Mouse (Mus musculus) megakaryocyte, adult 5-6 weeks (primary cell): ENCODE data around the gene Naxd. TPM values are rescaled to one million over a fixed set of nuclear protein-coding genes. Genes with fewer than 3 reads are reported as not detected.
A peak's percentile ranks its signal among the peaks of the same experiment; 100 is the strongest.
"Not testable (repeated sequence)": the region's sequence is repeated elsewhere in the genome, so short reads cannot be mapped to it uniquely, and the experiment has no call there.

Source experiments
- ATAC-seq: 2 replicates; pipeline ENCODE4 v1.8.0; 2016; ENCODE audit warnings: mild to moderate bottlenecking, inconsistent platforms; ENCODE audit not compliant: poor library complexity, severe bottlenecking
- total RNA-seq, 2 experiments: library from RNA; stranded (forward) in 1 of 2; stranded (reverse) in 1 of 2; fragments of 153-499, 151-499 nt in 1 of 2; fragments of 221-1000, 200-1000 nt in 1 of 2; gene quantifications; 2 replicates each; pipeline versions ENCODE4 v1.2.3 to v1.2.4; 2015 to 2017

Naxd gene
- 39.8 and 53.9 TPM in 2 replicates for total RNA-seq (2015)
- total RNA-seq (2017) = 45.7 and 58.1 TPM in 2 replicates

DNA sequence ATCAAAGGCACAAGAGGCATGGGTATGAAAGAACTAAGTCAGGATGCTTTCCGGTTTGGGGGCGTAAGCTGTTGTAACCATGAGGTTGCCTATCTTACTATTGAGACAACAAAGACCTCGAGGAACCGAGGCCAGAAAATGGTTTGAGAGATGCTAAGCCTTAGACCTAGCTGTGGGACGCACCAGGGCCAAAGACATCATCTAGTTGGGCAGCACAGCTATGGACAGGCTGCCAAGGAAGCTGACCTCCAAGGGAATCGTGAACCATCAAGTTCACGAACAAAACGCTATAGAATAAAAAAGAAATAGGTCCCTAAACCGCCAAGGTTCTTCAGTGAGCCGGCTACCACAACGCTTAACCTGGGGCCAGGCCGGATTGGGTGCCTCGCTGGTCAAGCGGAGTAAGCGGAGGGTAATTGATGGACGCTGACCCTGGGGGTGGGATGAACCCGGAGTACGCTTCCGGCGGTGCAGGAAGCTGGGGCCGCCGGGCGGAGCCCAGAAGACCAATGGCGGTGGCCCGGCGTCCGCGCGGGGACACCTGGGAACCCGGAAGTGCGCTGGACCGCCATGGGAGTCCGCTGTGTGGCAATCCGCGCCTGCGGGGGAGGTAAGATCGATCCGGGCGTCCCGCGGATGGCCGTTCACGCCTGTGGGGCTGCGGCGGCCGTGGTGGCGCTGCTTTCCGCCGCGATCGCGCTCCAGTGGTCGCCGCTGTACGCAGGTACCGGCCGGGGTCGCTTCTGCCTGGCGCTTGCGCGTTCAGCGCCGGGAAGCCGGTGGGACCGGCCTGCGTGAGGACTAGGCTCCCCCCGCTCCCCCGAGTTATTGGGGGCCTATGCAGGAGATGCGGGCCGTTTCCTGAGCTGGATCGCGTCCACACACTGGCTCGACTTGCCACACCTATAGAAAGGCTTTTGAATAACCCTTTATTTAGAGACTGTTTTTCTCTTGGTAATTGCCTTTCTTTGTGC lies at the start of gene Naxd:
Gene Naxd (plus strand): TSS at position 490 of the 974 bp plus-strand sequence.
- ATAC-seq = peak; percentile 100

DNA sequence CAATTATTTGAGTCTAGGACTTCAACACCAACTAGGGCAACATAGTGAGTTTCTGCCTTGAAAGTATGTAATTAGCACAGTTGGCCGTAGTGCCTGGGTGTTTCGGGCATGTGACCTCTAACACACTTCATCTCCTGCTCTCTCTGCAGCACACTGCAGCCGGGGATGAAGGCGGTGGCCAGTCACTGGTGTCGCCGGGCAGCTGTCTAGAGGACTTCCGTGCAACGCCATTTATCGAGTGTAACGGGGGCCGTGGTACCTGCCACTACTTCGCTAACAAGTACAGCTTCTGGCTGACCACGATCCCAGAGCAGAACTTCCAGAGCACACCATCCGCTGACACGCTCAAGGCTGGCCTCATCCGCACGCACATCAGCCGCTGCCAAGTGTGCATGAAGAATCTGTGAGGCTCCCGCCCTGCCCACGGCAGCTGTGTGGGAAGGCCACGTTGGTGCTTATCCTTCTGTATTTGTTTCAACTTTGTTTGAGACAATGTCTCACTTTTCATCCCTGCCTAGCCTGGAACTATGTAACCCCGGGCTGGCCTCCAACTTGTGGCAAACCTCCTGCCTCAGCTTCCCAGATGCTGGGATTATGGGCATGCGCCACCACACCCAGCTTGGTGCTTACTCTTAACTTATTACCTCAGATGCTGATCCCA lies 49.3 kb upstream of the Naxd start:
- ATAC-seq = no peak

DNA sequence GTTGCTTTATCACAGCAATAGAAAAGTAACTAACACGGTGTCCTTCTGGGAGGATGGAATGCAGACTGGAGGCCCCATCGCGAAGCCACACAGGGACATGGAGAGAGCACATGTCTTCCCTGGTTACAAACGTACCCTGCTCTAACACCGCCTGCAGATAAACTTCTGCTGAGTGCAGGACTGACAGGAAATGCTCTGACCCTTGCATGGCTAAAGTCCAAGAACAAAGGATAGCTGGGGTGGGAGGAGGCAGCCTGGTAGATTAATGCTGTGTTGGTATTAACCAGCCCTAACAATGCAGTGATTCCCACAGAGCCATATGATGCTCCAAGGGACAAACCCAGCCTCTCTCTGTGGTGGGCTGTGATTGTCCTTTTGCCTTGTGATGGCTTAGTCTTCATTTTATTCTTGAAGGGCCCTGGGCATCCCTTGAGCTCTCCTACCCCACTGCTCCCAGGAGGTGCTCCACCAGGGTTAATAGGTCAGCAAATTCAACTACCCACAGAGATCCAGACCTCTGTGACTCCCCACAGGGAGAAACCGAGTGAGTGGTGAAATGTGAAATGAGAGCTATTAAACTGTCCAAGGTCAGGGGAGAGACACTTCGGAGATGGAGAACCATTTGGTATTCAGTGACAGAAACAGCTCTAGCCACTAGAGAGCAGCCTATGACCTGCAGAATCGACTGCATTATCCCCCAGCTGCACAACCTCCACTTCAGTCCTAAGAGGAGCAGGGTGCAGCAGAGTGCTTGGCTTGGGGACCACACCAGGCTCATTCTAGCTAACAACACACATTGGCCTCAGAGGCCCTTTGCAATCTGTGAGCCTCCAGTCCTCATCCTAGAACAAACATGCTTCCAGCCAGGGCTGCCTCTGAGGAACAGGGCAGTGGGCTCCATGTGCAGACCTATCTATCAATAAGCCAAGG lies 46.9 kb upstream of the Naxd start:
- ATAC-seq = peak; percentile 47

DNA sequence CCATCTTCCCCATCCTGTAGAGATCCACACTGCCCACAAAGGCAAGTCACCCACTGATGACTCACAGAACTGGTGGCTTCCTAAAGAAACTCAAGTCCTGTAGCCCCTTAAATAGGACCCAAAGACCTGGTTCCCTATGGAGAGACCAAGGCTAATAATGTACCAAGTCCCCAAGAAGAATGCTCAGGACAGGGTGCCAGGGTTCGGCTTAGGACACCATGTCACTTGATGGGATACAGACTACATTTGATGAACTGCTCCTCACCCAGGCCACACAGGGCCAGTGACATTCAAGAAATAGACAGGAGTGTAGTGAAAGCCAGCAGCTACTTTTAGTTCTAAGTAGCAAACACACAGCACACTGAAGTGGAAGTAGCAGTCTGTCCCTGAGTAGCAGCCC lies 45.2 kb upstream of the Naxd start:
- ATAC-seq = peak; percentile 24; the same call in 1 of the 2 replicates

DNA sequence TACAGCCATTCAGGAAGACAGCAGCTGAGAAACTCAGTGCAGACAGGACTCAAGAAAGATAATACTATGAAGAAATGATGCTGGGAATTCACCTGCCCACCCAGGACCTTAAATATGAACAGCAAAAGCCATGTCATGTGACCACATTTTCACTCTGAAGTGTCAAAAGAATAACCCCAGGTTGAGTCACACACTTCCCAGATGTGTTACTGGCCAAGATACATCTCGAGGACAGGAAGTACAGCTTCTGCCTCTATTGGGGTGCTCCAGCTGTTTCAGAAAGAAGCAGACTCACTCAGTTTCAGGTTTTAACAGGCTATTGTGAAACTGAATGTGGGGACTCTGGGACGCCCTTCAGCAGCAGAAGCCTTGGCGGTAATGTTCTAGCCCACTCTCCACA lies 44.7 kb upstream of the Naxd start:
- ATAC-seq = peak; percentile 90

DNA sequence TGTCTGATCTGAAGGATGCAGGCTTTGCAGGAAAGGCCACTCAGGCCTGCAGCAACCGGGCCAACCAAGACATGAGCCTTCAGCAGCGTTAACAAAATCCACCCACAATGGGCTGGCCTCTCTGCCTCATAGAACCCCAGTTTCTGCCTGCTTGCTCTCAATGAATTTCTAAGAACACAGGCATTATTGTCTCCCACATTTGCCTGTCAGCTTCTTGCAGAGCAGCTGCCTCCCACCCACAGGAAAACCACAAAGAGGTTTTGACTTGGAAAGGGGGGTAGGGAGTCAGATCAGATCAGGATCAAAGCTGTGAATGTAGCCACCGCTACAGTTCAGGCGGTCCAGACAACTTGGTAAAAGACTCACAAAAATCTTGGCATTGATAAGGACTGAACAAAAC lies 44.3 kb upstream of the Naxd start:
- ATAC-seq = no peak

DNA sequence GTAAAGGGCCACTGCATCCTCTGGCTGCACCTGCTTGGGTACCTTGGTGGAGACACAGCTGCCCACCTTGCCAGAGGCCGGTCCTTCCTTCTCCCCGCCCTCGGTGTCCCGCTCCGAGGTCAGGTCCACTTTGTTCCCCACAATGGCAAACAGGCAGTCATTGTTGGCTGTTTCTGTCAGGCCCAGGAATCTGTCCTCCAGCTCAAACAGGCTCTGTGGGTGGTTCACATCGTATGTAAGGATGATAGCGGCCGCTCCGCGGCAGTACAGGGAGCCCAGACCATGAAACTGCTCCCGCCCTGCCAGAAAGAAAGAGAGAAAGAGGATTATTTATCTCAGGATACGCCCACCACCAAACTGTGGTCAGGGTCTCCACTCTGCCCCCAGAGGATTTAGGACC lies 43.1 kb upstream of the Naxd start:
- ATAC-seq = no peak

DNA sequence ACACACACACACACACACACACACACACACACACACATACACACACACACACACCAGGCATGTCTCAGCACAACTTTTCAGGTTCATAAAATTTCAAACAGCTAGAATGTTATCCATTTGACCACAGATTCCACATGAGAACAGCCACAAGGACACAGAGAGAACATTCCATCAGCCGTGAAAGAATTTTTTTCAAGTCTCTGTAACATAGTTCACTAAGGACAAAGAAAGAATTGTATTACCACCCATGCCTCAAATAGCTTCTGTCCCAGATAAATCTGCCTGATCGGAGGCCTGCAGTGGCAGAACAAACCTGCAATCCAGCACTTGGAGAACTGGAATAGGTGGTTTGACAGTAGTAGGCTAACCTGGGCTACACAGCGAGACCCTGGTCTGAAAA lies 40.0 kb upstream of the Naxd start:
- no peak for ATAC-seq

DNA sequence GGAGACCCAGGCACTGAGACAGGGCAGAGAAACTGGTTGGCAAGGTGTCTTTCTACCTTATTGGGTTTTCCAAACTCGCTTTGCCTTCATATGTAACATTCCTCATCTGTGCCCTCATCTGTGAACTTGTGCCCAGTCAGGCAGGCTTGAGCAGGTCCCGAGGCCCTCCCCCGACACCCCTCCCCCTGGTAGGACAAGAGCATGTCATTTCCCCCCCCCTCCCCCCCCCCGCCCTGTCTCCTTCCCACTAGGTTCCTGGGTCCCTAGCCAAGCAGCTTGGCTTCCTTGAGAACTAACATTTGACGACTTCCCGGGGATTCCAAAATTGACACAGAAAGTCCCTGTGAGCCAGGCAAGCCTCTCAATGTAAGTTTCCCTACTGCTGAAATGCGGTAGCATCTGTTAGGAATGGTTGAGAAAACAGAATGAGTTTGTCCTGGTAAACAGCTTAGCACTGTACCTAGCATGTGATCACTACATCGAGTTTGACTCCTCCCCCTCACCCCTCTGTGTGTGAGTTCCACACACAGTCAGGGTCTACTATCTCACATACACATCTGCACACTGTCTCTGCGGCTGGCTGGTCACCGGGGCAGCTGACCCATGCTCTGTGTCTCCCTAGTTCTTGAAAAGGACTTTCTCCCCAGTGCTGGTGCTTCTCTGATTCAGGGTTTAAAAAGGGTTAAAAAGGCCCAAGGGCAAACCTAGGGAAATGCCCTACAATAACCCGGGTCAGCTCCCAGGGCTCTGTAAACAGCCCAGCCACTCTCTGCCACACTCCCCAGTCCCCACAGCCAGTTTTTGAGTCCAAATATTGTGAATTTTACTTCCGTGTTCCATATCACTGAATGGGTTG lies 39.1 kb upstream of the Naxd start:
- ATAC-seq = no peak

DNA sequence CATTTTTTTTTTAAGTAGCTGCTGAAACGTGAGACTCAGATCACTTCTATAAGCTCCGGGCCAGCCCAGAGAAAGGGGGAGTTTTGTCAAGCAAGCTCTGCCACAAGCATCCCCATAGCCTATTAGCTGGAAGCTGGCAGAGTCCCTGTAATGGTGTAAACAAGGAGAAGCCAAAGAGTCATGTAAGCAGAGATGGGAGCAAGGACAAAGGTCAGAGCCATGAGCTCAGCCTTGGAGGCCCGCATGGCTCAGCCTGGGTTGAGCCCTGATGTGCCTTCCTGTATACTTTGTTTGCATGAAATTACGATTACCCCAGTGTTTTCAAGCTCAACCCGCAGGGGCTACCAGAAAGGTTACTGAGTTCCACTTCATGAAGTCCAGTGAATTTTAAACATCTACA lies 38.3 kb upstream of the Naxd start:
- no peak for ATAC-seq

DNA sequence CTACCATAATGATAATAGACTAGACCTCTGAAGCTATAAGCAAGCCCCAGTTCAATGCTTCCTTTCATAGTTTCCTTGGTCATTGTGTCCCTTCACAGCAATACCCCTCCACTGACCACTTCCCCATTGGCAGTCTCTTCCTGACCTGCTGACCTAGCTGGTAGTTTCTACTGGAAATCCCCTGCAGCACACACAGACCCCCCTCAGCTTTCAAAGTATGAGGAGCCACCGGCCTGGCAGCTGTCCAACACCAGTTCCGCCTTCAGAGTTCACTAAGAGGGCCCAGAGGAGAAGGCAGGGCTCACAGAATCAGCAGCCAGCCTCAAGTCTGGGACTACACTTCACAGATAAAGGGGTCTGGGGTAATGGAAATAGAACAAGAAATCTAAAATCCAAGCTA lies 36.4 kb upstream of the Naxd start:
- peak; percentile 21 for ATAC-seq

DNA sequence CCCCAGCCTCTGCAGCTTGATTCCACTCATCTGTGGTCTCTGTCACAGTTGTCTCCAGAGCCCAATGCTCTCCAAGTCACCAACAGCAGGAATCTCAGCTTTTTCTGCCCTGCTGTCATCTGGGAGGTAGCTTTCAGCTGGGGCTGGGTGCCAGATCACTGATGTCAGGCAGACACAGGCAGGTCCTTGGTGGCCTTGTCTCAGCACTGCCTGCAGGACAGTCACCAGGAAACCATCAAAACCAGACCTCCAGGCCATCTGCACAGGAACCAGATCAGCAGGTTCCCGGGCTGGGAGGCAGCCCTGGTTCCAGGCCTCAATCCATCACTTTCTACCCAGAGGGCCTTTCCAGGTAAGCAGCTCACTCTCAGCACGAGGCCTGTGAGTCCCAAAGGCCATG lies 35.5 kb upstream of the Naxd start:
- no peak for ATAC-seq

DNA sequence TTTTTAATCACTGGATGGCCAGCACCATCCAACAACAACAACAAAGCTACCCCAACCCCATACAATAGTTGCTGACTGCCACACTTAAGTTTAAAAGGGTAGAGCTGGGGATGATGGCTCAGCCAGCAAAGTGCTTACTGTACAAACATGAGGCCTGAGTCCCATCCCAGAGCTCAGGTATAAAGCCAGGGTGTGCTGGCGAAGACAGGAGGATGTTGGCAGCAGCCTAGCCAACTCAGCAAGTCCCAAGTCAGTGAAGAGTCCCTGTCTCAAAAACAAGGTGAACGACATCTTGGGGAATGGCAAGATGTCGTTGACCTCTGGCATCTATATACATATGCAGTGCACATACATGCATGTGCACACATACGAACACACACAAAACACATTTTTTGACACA lies 34.7 kb upstream of the Naxd start:
- no peak for ATAC-seq

DNA sequence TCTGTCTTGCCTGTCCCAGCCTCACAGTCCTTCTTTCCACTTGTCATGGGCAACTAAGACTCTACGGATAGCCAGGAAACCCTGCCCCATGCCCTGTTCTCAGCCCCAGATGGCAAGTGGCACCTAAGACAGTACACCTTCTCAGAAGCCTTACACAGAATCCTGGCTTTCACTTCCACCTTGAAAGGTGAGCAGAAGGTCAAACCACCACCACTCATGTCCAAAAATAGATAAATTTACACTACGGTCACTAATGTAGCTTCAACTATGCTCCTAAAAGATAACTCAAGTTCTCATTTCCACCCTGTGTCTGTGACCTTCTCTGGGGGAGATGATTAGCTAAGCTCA lies 33.8 kb upstream of the Naxd start:
- no peak for ATAC-seq

DNA sequence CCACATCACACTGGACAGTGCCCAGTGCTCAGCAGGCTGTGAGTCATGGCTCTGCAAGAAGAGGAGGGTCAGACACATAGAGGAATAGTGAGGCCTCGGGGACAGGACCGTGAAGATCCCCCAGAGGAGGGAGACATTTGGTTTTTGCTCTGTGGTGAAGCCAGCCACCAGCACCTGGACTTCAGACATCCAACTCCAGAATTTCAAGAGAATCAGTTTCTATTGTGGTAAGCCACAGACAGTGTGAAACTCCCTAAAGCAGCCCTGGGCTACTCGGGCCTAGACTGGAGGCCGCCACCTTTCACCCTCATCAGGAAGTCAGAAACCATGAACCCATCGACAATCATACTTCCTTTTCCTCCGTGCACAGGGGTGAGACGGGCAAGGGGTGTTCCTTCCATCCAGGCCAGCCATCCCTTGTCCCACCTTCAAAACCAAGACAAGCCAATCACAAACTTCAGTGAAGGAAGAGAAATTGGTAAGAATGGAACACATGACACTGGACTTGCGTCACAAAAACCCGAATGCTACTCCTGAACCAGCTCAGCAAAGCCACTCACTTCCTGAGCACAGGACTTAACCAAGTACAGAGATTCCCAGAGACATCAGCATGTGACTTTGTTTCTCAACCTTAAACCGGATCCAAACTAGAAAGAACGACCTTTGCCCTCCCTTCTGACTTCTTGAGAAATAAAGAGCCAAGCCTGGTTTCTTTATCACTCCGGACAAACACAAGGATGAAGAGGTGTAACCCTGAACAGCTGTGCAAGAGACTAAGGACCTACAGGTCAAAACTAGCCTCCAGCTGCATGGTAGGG lies 33.2 kb upstream of the Naxd start:
- ATAC-seq = peak; percentile 83

DNA sequence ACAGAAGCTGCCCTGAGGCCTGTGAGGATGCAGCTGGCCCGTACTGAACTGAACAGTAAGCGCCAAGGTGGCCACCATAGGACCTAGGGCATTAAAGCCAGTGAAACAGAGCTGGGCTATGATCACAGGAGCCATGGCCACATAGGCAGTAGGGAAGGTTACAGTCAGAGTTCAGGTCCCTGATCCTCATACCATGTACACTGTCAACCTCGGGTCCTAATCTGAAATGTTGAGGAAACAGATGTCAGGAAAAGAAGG lies 32.7 kb upstream of the Naxd start:
- ATAC-seq = no peak

DNA sequence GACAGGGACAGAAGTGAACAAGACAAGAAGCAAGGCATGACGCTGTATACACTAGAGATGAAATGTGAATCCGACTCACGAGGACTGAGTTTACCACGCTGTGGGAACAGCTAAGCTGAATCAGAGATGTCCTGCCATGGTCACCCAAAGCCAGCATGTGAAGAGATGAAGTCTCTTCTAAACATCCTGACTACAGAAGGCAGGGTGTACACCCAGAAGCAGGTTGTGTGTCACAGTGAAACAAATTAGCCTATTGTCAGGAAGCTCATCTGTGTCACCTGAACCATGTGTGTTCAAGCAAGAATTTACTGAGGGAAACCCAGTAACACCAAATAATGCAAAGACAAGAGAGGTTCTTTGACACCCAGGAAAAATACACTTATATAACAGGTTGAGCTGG lies 31.7 kb upstream of the Naxd start:
- ATAC-seq = no peak

DNA sequence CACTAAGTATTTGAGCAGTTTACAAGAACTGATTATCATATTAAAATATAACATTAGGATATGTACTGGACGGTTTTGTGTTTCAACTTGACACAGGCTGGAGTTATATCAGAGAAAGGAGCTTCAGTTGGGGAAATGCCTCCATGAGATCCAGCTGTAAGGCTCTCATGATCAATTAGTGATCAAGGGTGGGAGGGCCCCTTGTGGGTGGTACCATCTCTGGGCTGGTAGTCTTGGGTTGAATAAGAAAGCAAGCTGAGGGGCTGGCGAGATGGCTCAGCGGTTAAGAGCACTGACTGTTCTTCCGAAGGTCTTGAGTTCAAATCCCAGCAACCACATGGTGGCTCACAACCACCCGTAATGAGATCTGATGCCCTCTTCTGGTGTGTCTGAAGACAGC lies 30.8 kb upstream of the Naxd start:
- not testable (repeated sequence) for ATAC-seq

DNA sequence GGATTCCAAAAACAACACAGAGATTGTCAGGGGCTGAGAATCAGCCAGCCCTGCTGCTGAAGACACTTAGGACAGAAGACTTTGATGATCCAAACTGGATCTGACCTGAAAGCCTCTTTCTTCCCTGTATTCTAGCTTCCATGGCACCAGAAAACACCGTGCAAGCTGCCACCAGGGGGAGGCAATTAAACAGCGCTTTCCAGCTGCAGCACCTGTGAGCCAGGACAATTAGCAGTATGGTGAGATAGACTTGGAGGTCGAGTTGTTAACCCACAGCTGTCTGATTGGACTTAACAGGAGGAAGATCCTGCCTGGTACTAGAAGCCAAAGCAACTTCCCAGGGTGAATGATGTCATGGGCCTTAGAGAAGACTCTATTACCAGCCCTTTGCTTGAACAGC lies 28.2 kb upstream of the Naxd start:
- ATAC-seq = no peak

DNA sequence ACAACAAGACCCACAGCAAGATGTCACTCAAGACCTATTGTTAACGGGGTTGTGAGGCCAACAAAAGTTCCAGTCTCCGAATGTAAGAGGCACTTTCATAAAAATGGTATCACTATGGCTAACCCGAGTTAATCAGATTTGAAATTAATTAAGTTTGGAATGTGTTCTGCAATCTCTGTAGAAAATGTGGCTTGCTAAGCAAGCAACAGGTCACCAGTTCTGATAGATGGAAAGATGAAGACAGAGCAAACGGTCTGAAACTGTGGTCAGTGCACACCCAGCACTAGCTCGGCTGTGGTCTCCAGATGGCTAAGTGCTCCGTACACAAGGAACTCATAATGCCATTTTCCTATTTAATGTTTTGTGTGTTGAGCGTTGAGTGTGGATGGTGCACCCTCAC lies 26.6 kb upstream of the Naxd start:
- ATAC-seq = no peak
